Mouse (Mus musculus) embryonic fibroblast, embryonic 13.5 days (primary cell): ENCODE results near the gene Lamb2.

Experiments used
- CTCF ChIP-seq: IDR thresholded peaks from 2 replicates; pipeline ENCODE4 v1.5.1; 2011; ENCODE audit warnings: mild to moderate bottlenecking, control low read depth, low read length, moderate library complexity, borderline replicate concordance; ENCODE audit not compliant: insufficient read depth
- POLR2A ChIP-seq: IDR thresholded peaks from 2 replicates; pipeline ENCODE4 v1.6.1; 2011; ENCODE audit warnings: low read depth, mild to moderate bottlenecking, control low read depth, low read length, moderate library complexity

GRCm38 (mm10) chr9:108479721-108480351, at the start of gene Lamb2:
- TF ChIP-seq POLR2A, result peak; percentile 98
- TF ChIP-seq CTCF, result no peak
